9 mouse cellular contexts compared by ENCODE assay signal in genomic region chr2:174283341-174283740, GRCm38 (mm10). TPM values are rescaled to one million over a fixed set of nuclear protein-coding genes. Genes with fewer than 3 reads are reported as not detected.
DNase-seq lines count a peak whose midpoint lies in the region; ATAC-seq and TF ChIP-seq lines count a peak whose summit lies in the region.
"Had no signal": no experiment of that assay in that cellular context is flagged by ENCODE, and none has a peak within 500 bp of the region (broad histone marks: within the 10 kb centered on the region; RNA-seq: fewer than 3 reads in every experiment).

No protein-coding gene starts in this region.

- H3K4me2 ChIP-seq in kidney, embryonic 14.5 days (replicated peaks; ENCODE audit: low read depth, low read length): peak overlapping the region; percentile 52
- peak overlapping the region; percentile 47 for H3K4me2 ChIP-seq in embryonic facial prominence, embryonic 15.5 days (replicated peaks)
- peak overlapping the region; percentile 57 for H3K4me2 ChIP-seq in intestine, postnatal 0 days (replicated peaks; ENCODE audit: low read depth)
- peak overlapping the region; percentile 50 for H3K4me2 ChIP-seq in neural tube, embryonic 13.5 days

- DNase-seq in kidney, postnatal 10 days: no peak
- no peak for DNase-seq in cerebellum, adult 2 months
- DNase-seq in adrenal gland, postnatal 14 days: no peak

- H3K36me3 ChIP-seq in kidney, embryonic 14.5 days (ENCODE audit: control insufficient read depth, insufficient read depth, low read length): peaks cover 77% of the 10 kb centered on the region
- H3K36me3 ChIP-seq in embryonic facial prominence, embryonic 15.5 days: peaks cover 77% of the 10 kb centered on the region
- H3K36me3 ChIP-seq in intestine, postnatal 0 days (ENCODE audit: control insufficient read depth, insufficient read depth): peaks cover 30% of the 10 kb centered on the region
- peaks cover 81% of the 10 kb centered on the region for H3K36me3 ChIP-seq in neural tube, embryonic 13.5 days

- no peak for ATAC-seq in kidney, embryonic 14.5 days (ENCODE audit: low FRiP score, low TSS enrichment)
- no peak for ATAC-seq in embryonic facial prominence, embryonic 15.5 days (ENCODE audit: insufficient number of reproducible peaks, low FRiP score, low TSS enrichment, low read depth)
- ATAC-seq in intestine, postnatal 0 days: no peak
- ATAC-seq in neural tube, embryonic 13.5 days (ENCODE audit: low read depth): no peak
- ATAC-seq in granulocyte monocyte progenitor cell, adult 5-6 weeks (replicated peaks; ENCODE audit: poor library complexity, severe bottlenecking): no peak

- WGBS in kidney, embryonic 14.5 days: 54% methylated on average over 11 of the region's 11 CpGs
- WGBS in embryonic facial prominence, embryonic 15.5 days: 52% methylated on average over 11 of the region's 11 CpGs
- WGBS in intestine, postnatal 0 days: 42% methylated on average over 11 of the region's 11 CpGs
- 57% methylated on average over 11 of the region's 11 CpGs for WGBS in neural tube, embryonic 13.5 days
- 51% methylated on average over 11 of the region's 11 CpGs for WGBS in cerebellum, adult 2 months

- no peak for TF ChIP-seq POLR2A in cerebellum, adult 2 months (IDR thresholded peaks at IDR 0.05; ENCODE audit: borderline replicate concordance, insufficient read depth, low read length)

- peaks cover 27% of the 10 kb centered on the region for H3K9me3 ChIP-seq in kidney, embryonic 14.5 days (ENCODE audit: control insufficient read depth, low read length)
- peaks cover 13% of the 10 kb centered on the region; the same call in 1 of the 2 replicates for H3K9me3 ChIP-seq in embryonic facial prominence, embryonic 15.5 days (replicated peaks)
- H3K9me3 ChIP-seq in intestine, postnatal 0 days (ENCODE audit: control insufficient read depth): peaks cover 2% of the 10 kb centered on the region
- peaks cover 31% of the 10 kb centered on the region for H3K9me3 ChIP-seq in neural tube, embryonic 13.5 days

- no peak overlapping the region for H3K9ac ChIP-seq in kidney, embryonic 14.5 days (ENCODE audit: low read depth, low read length)
- H3K9ac ChIP-seq in embryonic facial prominence, embryonic 15.5 days: no peak overlapping the region
- H3K9ac ChIP-seq in intestine, postnatal 0 days (ENCODE audit: low read depth, low read length): no peak overlapping the region
- H3K9ac ChIP-seq in neural tube, embryonic 13.5 days: no peak overlapping the region

- peak overlapping the region; percentile 32 for H3K4me3 ChIP-seq in kidney, embryonic 14.5 days (ENCODE audit: low read length)
- peak overlapping the region; percentile 40 for H3K4me3 ChIP-seq in embryonic facial prominence, embryonic 15.5 days (replicated peaks)
- H3K4me3 ChIP-seq in intestine, postnatal 0 days (ENCODE audit: low read depth, low read length): no peak overlapping the region
- H3K4me3 ChIP-seq in neural tube, embryonic 13.5 days: peak overlapping the region; percentile 28
- no peak overlapping the region for H3K4me3 ChIP-seq in cerebellum, adult 2 months (replicated peaks; ENCODE audit: insufficient read depth, low read depth, low read length)
- H3K4me3 ChIP-seq: megakaryocyte, embryonic 14.5 days had no signal

- H3K27me3 ChIP-seq in kidney, embryonic 14.5 days (ENCODE audit: control insufficient read depth, insufficient read depth, low read length): peaks cover 34% of the 10 kb centered on the region
- H3K27me3 ChIP-seq in embryonic facial prominence, embryonic 15.5 days: peaks cover 48% of the 10 kb centered on the region
- peaks cover 25% of the 10 kb centered on the region for H3K27me3 ChIP-seq in intestine, postnatal 0 days (replicated peaks; ENCODE audit: control insufficient read depth, insufficient read depth, low read length)
- peaks cover 58% of the 10 kb centered on the region for H3K27me3 ChIP-seq in neural tube, embryonic 13.5 days
- no peaks in the 10 kb centered on the region; the same call in 1 of the 2 replicates for H3K27me3 ChIP-seq in cerebellum, adult 2 months (ENCODE audit: control insufficient read depth, insufficient read depth, low read length)

- no peak overlapping the region for H3K27ac ChIP-seq in kidney, embryonic 14.5 days (ENCODE audit: low read depth, low read length)
- no peak overlapping the region for H3K27ac ChIP-seq in embryonic facial prominence, embryonic 15.5 days (replicated peaks)
- no peak overlapping the region for H3K27ac ChIP-seq in intestine, postnatal 0 days (ENCODE audit: low read depth, low read length)
- H3K27ac ChIP-seq in neural tube, embryonic 13.5 days (replicated peaks): no peak overlapping the region
- H3K27ac ChIP-seq in cerebellum, adult 2 months (ENCODE audit: insufficient read depth, low read length): no peak overlapping the region

- no peak for TF ChIP-seq CTCF in intestine, postnatal 0 days (IDR thresholded peaks at IDR 0.05; ENCODE audit: low read depth)
- no peak for TF ChIP-seq CTCF in cerebellum, adult 2 months (IDR thresholded peaks at IDR 0.05; ENCODE audit: borderline replicate concordance, insufficient read depth, low read depth, low read length)

- H3K4me1 ChIP-seq in kidney, embryonic 14.5 days (ENCODE audit: control insufficient read depth, insufficient read depth, low read length): no peaks in the 10 kb centered on the region
- peaks cover 8% of the 10 kb centered on the region; the same call in 1 of the 2 replicates for H3K4me1 ChIP-seq in embryonic facial prominence, embryonic 15.5 days
- H3K4me1 ChIP-seq in intestine, postnatal 0 days (replicated peaks; ENCODE audit: control insufficient read depth, insufficient read depth, low read length): no peaks in the 10 kb centered on the region
- H3K4me1 ChIP-seq in neural tube, embryonic 13.5 days (replicated peaks): peaks cover 4% of the 10 kb centered on the region; the same call in 1 of the 2 replicates
- H3K4me1 ChIP-seq in cerebellum, adult 2 months (ENCODE audit: control insufficient read depth, insufficient read depth, low read length): no peaks in the 10 kb centered on the region

RNA-seq across cellular contexts. Expression of gene Gnas, which starts 0.8 kb away (rescaled TPM):
- polyA plus RNA-seq in kidney, embryonic 14.5 days (2014; fragmentation: Nextera tagmentation; extraction: Ambion mirVana): 1,459 and 1,592 TPM in 2 replicates
- 2,102 and 2,156 TPM in 2 replicates for polyA plus RNA-seq in embryonic facial prominence, embryonic 15.5 days (2015; fragmentation: Nextera tagmentation; extraction: Ambion mirVana)
- polyA plus RNA-seq in intestine, postnatal 0 days (2015; fragmentation: Nextera tagmentation; extraction: Ambion mirVana): 686 and 705 TPM in 2 replicates
- 1,617 and 1,631 TPM in 2 replicates for polyA plus RNA-seq in neural tube, embryonic 13.5 days (2015; fragmentation: Nextera tagmentation; extraction: Ambion mirVana)
- polyA plus RNA-seq in cerebellum, adult 2 months (2012; rRNA removed): 2,758 and 2,923 TPM in 2 replicates
- 447 and 478 TPM in 2 replicates for total RNA-seq in granulocyte monocyte progenitor cell, adult 5-6 weeks (2014; fragmentation: Nextera tagmentation)
- total RNA-seq in granulocyte monocyte progenitor cell, adult 5-6 weeks (2017): 212 and 260 TPM in 2 replicates
- total RNA-seq in adrenal gland, postnatal 14 days (2021): 4,967 and 5,329 TPM in 2 replicates

Comparison
In these comparisons a context has a peak if more than half of its experiments do, and no peak if none do; other contexts are left out.
1. H3K4me3 ChIP-seq: peak in kidney, embryonic 14.5 days (single experiment), embryonic facial prominence, embryonic 15.5 days (single experiment) and neural tube, embryonic 13.5 days (single experiment); none in intestine, postnatal 0 days (single experiment) and cerebellum, adult 2 months (single experiment).
2. Peak in every context shown above with its lines, with median percentiles within 50 percentile points of each other: H3K4me2 ChIP-seq.